In the genomic region with DNA sequence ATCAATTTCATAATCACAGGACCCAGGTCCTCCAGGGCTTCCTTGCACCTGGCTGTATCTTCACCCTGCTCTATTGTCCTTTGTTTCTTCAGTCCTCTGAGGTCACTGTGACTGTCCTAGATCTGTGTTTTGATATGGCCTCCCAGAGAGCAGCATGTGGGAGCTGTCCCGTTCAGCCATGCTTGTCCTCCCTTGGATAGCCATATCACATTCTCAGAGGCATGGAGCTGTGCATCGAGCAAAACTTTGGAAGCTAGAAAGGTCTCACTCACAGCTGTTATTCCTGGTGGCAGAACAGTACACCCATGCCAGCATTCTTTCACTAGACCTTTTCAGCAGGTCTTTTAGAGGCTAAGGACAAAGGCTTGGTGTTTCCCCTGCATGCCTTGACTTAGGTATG, we compare ENCODE assay signal across 5 mouse cellular contexts.
DNase-seq lines count a peak whose midpoint lies in the region; ATAC-seq and TF ChIP-seq lines count a peak whose summit lies in the region.
"Not testable (repeated sequence)": the region's sequence is repeated elsewhere in the genome, so short reads cannot be mapped to it uniquely, and the experiment has no call there.

No protein-coding gene starts in this region.

- H3K9me3 ChIP-seq in kidney, embryonic 14.5 days (ENCODE audit: control insufficient read depth, low read length); kidney, embryonic 15.5 days (replicated peaks); kidney, embryonic 16.5 days (ENCODE audit: low read length): not testable (repeated sequence)

- H3K4me2 ChIP-seq in kidney, embryonic 14.5 days (replicated peaks; ENCODE audit: low read depth, low read length); kidney, embryonic 15.5 days; kidney, embryonic 16.5 days (replicated peaks; ENCODE audit: low read depth, low read length): not testable (repeated sequence)

- H3K27me3 ChIP-seq in kidney, embryonic 14.5 days (ENCODE audit: control insufficient read depth, insufficient read depth, low read length); kidney, embryonic 15.5 days; kidney, embryonic 16.5 days (ENCODE audit: insufficient read depth, low read length); testis, adult 2 months (ENCODE audit: control insufficient read depth, insufficient read depth, low read length): not testable (repeated sequence)

- H3K36me3 ChIP-seq in kidney, embryonic 14.5 days (ENCODE audit: control insufficient read depth, insufficient read depth, low read length); kidney, embryonic 15.5 days; kidney, embryonic 16.5 days (ENCODE audit: insufficient read depth, low read length); testis, adult 2 months (ENCODE audit: control insufficient read depth, insufficient read depth, low read length): not testable (repeated sequence)

- DNase-seq in heart, adult 11 months, result peak; percentile 56

- not testable (repeated sequence) for H3K4me1 ChIP-seq in kidney, embryonic 14.5 days (ENCODE audit: control insufficient read depth, insufficient read depth, low read length); kidney, embryonic 15.5 days; kidney, embryonic 16.5 days (ENCODE audit: insufficient read depth, low read length); testis, adult 2 months (ENCODE audit: control insufficient read depth, insufficient read depth, low read length)

- not testable (repeated sequence) for TF ChIP-seq CTCF in testis, adult 2 months (IDR thresholded peaks at IDR 0.05; ENCODE audit: control insufficient read depth, insufficient read depth, insufficient replicate concordance, low read depth, low read length)

- peak; percentile 91 for ATAC-seq in kidney, embryonic 14.5 days (ENCODE audit: low FRiP score, low TSS enrichment)
- ATAC-seq in kidney, embryonic 15.5 days (replicated peaks; ENCODE audit: low FRiP score), result peak; percentile 79; the same call in 1 of the 2 replicates
- peak; percentile 88 for ATAC-seq in kidney, embryonic 16.5 days (ENCODE audit: low FRiP score, low TSS enrichment)

- not testable (repeated sequence) for H3K9ac ChIP-seq in kidney, embryonic 14.5 days (ENCODE audit: low read depth, low read length); kidney, embryonic 15.5 days; kidney, embryonic 16.5 days (replicated peaks; ENCODE audit: low read length)

- not testable (repeated sequence) for H3K27ac ChIP-seq in kidney, embryonic 14.5 days (ENCODE audit: low read depth, low read length); kidney, embryonic 15.5 days; kidney, embryonic 16.5 days (ENCODE audit: low read length)
- peak overlapping the region; percentile 53 for H3K27ac ChIP-seq in testis, adult 2 months (ENCODE audit: control insufficient read depth, insufficient read depth, low read depth, low read length)

- H3K4me3 ChIP-seq in kidney, embryonic 14.5 days (ENCODE audit: low read length); kidney, embryonic 15.5 days (replicated peaks); kidney, embryonic 16.5 days (ENCODE audit: low read length); testis, adult 2 months (ENCODE audit: control insufficient read depth, low read depth, low read length): not testable (repeated sequence)

- 35% methylated on average over 2 of the region's 2 CpGs for WGBS in kidney, embryonic 14.5 days
- WGBS in kidney, embryonic 15.5 days, result 51% methylated on average over 2 of the region's 2 CpGs
- 40% methylated on average over 2 of the region's 2 CpGs for WGBS in kidney, embryonic 16.5 days

- not testable (repeated sequence) for TF ChIP-seq POLR2A in testis, adult 2 months (IDR thresholded peaks at IDR 0.05; ENCODE audit: control insufficient read depth, low read depth, low read length)
